Mouse (Mus musculus): ENCODE measurements around the gene Il2ra. TPM values are rescaled to one million over a fixed set of nuclear protein-coding genes. Genes with fewer than 3 reads are reported as not detected.

Gene Il2ra
- polyA plus RNA-seq, 1 experiment from 2014 or later = not detected

DNA sequence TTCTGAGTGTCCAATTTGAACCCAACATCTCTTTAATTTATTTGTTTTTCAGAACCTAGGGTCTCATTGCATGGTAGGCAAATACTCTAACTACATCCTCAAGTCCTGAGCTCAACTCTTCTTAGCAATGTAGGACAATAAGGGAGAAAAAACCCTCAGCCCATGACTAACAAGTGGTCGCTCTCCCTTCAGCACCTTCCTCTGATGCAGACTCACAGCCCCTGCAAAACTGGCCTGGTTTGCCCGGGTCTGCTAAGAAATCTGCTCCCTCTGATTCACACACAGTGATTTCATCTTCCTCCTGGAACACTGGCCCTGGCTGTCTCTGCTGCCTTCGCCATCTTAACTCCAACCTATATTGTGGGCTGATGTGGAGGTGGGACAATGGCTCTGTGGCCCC is 86.5 kb downstream of the Il2ra start:
- H3K4me2 ChIP-seq = no peak overlapping the region
- no peak overlapping the region for H3K9ac ChIP-seq (replicated peaks)
- no peaks in the 10 kb centered on the region for H3K4me1 ChIP-seq (replicated peaks)
- H3K4me3 ChIP-seq (replicated peaks) = no peak overlapping the region
- H3K9me3 ChIP-seq = no peaks in the 10 kb centered on the region
- H3K27ac ChIP-seq = no peak overlapping the region
- 51% methylated on average over 3 of the region's 3 CpGs for WGBS
- no peaks in the 10 kb centered on the region for H3K36me3 ChIP-seq
- ATAC-seq (ENCODE audit: insufficient number of reproducible peaks, insufficient read depth, low FRiP score, low TSS enrichment, low read depth) = no peak
- H3K27me3 ChIP-seq = no peaks in the 10 kb centered on the region

DNA sequence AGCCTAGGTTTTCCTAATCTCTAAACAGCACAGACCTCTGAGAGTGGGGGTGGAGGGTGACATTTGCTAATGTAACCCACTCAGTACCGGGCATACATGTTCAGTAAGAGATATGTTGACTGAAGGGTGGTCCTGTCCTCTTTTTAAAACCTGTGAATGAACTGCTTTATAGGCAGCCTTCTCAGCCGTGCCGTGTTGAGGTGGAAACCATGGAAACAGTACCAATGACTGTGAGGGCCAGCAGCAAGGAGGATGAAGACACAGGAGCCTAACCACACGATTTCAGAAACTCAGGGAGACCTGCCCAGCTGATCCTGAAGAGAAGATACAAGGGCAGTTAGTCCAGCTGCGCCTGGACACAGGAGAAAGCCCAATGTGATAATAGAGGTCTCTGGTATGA is 90.4 kb downstream of the Il2ra start:
- Histone ChIP-seq H3K27ac (no peak overlapping the region), H3K4me3 (replicated peaks) (no peak overlapping the region), H3K4me1 (replicated peaks) (no peaks in the 10 kb centered on the region), H3K9me3 (no peaks in the 10 kb centered on the region), H3K4me2 (no peak overlapping the region), H3K9ac (replicated peaks) (no peak overlapping the region), H3K27me3 (no peaks in the 10 kb centered on the region), H3K36me3 (no peaks in the 10 kb centered on the region)
- WGBS = 77% methylated on average over 5 of the region's 5 CpGs
- ATAC-seq (ENCODE audit: insufficient number of reproducible peaks, insufficient read depth, low FRiP score, low TSS enrichment, low read depth) = no peak

DNA sequence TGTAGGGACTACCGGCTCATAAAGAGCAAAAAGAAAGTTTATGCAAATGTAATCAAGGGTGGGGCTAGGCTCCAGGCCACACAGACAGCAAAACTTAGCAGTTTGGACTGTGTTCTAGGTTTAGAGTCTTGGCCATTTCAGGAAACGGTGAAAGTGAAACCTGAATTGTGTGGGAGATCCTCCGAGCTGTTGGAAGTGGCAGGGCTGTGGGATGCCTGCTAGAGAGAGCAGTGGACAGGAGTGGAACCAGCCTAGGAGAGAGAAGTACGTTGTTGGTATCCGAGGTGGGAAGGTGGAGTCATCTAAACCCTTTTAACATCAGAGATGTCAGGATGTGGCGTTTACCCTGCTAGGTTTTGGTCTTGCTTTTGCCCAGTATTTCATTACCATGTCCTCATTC is 93.2 kb downstream of the Il2ra start:
- Histone ChIP-seq H3K9ac (replicated peaks) (no peak overlapping the region), H3K4me2 (no peak overlapping the region), H3K4me3 (replicated peaks) (no peak overlapping the region), H3K27me3 (no peaks in the 10 kb centered on the region), H3K36me3 (peaks cover 20% of the 10 kb centered on the region), H3K27ac (no peak overlapping the region), H3K9me3 (no peaks in the 10 kb centered on the region), H3K4me1 (replicated peaks) (no peaks in the 10 kb centered on the region)
- ATAC-seq (ENCODE audit: insufficient number of reproducible peaks, insufficient read depth, low FRiP score, low TSS enrichment, low read depth) = no peak
- 81% methylated on average over 6 of the region's 6 CpGs for WGBS

DNA sequence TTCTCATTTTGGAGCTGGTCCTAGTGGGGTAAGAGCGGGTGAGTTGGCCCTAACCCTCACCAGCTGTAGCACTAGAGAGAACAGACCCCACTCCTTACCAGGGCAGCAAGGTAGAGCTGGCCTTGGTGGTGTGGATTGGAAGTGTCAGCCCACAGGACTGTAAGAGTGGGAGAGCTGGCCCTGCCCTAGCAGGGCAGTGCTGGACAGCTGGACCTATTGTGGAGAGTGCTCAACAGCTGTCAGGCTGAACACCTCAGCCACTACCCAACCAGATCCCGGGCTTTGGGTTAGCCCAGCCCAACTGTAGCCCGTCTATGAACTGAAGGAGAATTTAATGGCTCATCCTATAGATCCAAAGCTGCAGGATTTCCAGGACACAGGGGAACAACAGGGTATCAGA is 96.2 kb downstream of the Il2ra start:
- Histone ChIP-seq H3K4me1 (replicated peaks) (no peaks in the 10 kb centered on the region), H3K4me3 (replicated peaks) (no peak overlapping the region), H3K27ac (no peak overlapping the region), H3K27me3 (no peaks in the 10 kb centered on the region), H3K9ac (replicated peaks) (no peak overlapping the region), H3K4me2 (no peak overlapping the region), H3K9me3 (no peaks in the 10 kb centered on the region), H3K36me3 (peaks cover 49% of the 10 kb centered on the region)
- WGBS = 91% methylated on average over 3 of the region's 3 CpGs
- ATAC-seq (ENCODE audit: insufficient number of reproducible peaks, insufficient read depth, low FRiP score, low TSS enrichment, low read depth) = peak; percentile 75; the same call in 1 of the 2 replicates

DNA sequence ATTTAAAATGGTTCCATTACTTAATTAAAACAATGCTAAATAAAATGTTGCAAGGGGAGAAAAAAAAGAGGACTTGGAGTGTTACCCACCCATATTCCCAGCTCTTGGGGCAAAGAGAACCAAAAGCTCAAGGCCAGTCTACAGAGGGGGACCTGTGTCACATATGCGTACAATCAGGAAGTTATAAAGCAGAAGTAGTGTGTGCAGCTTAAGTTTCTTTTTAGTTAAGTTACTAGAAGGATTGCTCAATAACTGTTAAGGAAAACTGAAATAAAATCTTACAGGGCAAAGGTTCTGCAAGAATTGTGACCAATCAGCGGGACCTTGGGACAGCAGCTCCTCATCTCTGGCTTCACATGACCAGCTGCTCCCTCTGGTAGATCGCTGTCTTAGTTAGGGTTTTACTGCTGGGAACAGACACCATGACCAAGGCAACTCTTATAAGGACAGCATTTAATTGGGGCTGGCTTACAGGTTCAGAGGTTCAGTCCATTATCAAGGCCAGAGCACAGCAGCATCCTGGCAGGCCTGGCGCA is 97.0 kb downstream of the Il2ra start:
- 93% methylated on average over 4 of the region's 4 CpGs for WGBS
- H3K27ac ChIP-seq = no peak overlapping the region
- no peak overlapping the region for H3K9ac ChIP-seq (replicated peaks)
- H3K4me3 ChIP-seq (replicated peaks) = no peak overlapping the region
- ATAC-seq (ENCODE audit: insufficient number of reproducible peaks, insufficient read depth, low FRiP score, low TSS enrichment, low read depth) = no peak
- H3K27me3 ChIP-seq = no peaks in the 10 kb centered on the region
- H3K4me1 ChIP-seq (replicated peaks) = no peaks in the 10 kb centered on the region
- H3K4me2 ChIP-seq = no peak overlapping the region
- H3K9me3 ChIP-seq = no peaks in the 10 kb centered on the region
- H3K36me3 ChIP-seq = peaks cover 57% of the 10 kb centered on the region

Other genes starting within 250 kb of the Il2ra start
- 15.7 and 15.9 TPM in 2 replicates for gene Pfkfb3, start 88.7 kb upstream of the Il2ra start, polyA plus RNA-seq (2016; fragmentation: Nextera tagmentation; extraction: Ambion mirVana)
- 189 and 193 TPM in 2 replicates for gene Rbm17, start 38.7 kb upstream of the Il2ra start, polyA plus RNA-seq (2016; fragmentation: Nextera tagmentation; extraction: Ambion mirVana)
- not detected in 2 replicates for gene Gm17490, start 16.5 kb upstream of the Il2ra start, polyA plus RNA-seq (2016; fragmentation: Nextera tagmentation; extraction: Ambion mirVana)
- gene Il15ra, start 62.5 kb downstream of the Il2ra start, polyA plus RNA-seq (2016; fragmentation: Nextera tagmentation; extraction: Ambion mirVana) = 0.50 and 0.88 TPM in 2 replicates
- gene Fbh1, start 134.8 kb downstream of the Il2ra start, polyA plus RNA-seq (2016; fragmentation: Nextera tagmentation; extraction: Ambion mirVana) = 144 and 146 TPM in 2 replicates
- gene Ankrd16, start 135.1 kb downstream of the Il2ra start, polyA plus RNA-seq (2016; fragmentation: Nextera tagmentation; extraction: Ambion mirVana) = 54.8 and 58.5 TPM in 2 replicates

All from limb, embryonic 12.5 days (tissue).